Mouse (Mus musculus): ENCODE measurements around the gene Tent4b. TPM values are rescaled to one million over a fixed set of nuclear protein-coding genes. Genes with fewer than 3 reads are reported as not detected.
"Not testable (repeated sequence)": the region's sequence is repeated elsewhere in the genome, so short reads cannot be mapped to it uniquely, and the experiment has no call there.

Gene Tent4b
- polyA plus RNA-seq, 1 experiment from 2014 or later, result 9.1 TPM

DNA sequence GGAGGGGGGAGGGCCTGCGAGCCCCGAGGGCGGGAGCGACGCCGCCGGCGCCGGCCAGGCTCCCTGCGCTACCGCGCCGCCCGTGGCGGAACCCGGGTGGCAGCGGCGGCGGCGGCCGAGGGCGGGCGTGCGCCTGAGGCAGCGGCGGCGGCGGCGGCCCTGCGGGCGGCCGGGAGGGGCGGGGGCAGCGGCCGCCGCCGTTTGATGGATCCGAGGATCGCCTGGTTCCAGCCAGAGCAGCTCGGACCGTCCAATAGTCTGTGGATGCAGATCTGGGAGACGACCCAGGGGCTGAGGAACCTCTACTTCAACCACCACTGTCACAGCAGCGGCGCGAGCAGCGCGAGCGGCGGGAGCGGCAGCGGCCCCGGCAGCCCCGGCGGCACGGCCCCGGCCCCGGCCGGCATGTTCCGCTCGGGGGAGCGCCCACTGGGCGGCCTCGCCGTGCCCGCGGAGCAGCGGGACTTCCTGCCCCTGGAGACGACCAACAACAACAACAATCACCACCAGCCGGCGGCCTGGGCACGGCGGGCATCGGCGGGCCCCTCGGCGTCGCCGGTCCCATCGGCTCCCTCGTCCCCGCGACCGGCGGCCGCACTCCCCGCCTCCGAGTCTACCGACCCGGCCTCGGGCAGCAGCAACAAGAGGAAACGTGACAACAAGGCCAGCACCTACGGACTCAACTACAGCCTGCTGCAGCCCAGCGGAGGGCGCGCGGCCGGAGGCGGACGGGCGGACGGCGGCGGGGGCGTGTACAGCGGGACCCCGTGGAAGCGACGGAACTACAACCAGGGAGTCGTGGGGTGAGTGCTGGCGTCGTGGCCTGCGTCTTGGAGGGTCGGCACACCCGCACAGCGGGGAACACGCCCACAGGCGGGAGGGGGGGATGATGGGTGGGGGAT is 938 bp downstream of the Tent4b start:
- peak overlapping the region; percentile 89 for H3K4me3 ChIP-seq
- H3K4me1 ChIP-seq, result peaks cover 27% of the 10 kb centered on the region
- H3K4me2 ChIP-seq, result peak overlapping the region; percentile 98
- peaks cover 3% of the 10 kb centered on the region; the same call in 1 of the 2 replicates for H3K36me3 ChIP-seq
- ATAC-seq (ENCODE audit: insufficient number of reproducible peaks, insufficient read depth, low FRiP score, low TSS enrichment, low read depth), result peak; percentile 45; the same call in 1 of the 2 replicates
- H3K9ac ChIP-seq, result peak overlapping the region; percentile 90
- H3K9me3 ChIP-seq, result no peaks in the 10 kb centered on the region
- no peaks in the 10 kb centered on the region for H3K27me3 ChIP-seq
- H3K27ac ChIP-seq, result peak overlapping the region; percentile 96
- WGBS, result under 1% methylated on average over 83 of the region's 117 CpGs

DNA sequence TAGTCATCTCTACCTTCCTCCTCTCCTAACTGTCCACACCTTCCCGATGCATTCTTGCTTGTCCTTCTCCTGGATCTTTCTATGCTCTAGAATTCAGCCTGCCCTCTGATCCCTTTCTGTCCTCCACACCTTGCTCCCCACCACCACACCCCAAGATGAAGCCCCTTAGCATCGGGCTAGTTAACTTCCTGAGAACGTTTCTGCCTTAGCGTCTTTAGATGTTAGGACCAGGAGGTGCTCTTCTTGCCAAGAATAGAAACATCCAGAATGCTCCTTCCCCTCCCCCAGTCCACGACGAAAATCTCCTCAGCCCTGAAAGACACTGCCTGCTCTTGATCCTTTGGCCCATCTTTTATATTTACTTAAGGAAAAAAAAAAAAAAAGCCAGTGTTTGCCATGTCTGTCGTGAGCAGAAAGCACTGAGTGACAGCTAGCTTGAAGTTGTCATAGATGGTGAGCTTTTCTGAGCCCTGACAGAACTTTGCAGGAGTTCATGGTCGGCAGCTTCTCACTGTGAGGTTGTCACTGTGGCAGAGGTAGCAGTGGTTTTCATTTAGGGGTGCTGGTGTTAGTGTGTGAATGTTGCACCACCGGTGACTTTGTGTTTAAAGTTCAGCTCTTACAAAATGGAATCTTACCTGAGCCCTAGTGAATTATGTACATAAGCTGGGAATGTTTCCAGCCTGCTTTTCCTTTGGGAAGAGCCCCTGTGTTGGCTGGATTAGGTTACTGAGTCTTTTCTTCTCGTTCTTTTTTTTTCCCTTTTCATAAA is 1.9 kb downstream of the Tent4b start:
- no peaks in the 10 kb centered on the region for H3K9me3 ChIP-seq
- peaks cover 8% of the 10 kb centered on the region; the same call in 1 of the 2 replicates for H3K36me3 ChIP-seq
- H3K4me3 ChIP-seq, result peak overlapping the region; percentile 89
- ATAC-seq (ENCODE audit: insufficient number of reproducible peaks, insufficient read depth, low FRiP score, low TSS enrichment, low read depth), result no peak
- H3K9ac ChIP-seq, result peak overlapping the region; percentile 90
- H3K27ac ChIP-seq, result no peak overlapping the region; the same call in 1 of the 2 replicates
- peak overlapping the region; percentile 98 for H3K4me2 ChIP-seq
- 11% methylated on average over 10 of the region's 10 CpGs for WGBS
- H3K27me3 ChIP-seq, result no peaks in the 10 kb centered on the region
- peaks cover 27% of the 10 kb centered on the region for H3K4me1 ChIP-seq

DNA sequence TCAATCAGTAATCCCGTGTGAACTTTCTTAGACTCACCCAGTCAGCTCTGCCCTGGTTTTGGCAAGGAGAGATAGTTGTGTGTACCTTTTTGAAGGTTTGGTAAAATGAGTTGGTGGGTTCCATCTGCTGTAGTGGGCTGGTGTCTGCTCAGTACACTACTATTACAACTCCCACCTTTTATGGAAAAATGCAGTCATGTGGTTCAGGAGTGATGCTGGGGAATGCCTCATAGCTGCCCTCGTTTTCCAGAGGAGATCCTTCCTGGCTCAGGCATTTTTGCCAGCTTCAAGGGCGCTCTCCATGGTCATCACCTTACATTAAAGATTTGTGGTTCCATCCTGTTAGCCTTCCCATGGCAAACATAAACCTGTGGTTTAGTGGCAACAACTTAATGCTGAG is 2.6 kb downstream of the Tent4b start:
- ATAC-seq (ENCODE audit: insufficient number of reproducible peaks, insufficient read depth, low FRiP score, low TSS enrichment, low read depth), result no peak
- Histone ChIP-seq H3K27me3 (no peaks in the 10 kb centered on the region), H3K4me1 (peaks cover 27% of the 10 kb centered on the region), H3K9me3 (no peaks in the 10 kb centered on the region), H3K27ac (no peak overlapping the region), H3K36me3 (peaks cover 11% of the 10 kb centered on the region; the same call in 1 of the 2 replicates), H3K4me2 (peak overlapping the region; percentile 98), H3K4me3 (peak overlapping the region; percentile 89), H3K9ac (0 out of 2 replicates have a peak overlapping the region, but pooled peaks have one; percentile 22)
- WGBS, result 37% methylated on average over 3 of the region's 3 CpGs

DNA sequence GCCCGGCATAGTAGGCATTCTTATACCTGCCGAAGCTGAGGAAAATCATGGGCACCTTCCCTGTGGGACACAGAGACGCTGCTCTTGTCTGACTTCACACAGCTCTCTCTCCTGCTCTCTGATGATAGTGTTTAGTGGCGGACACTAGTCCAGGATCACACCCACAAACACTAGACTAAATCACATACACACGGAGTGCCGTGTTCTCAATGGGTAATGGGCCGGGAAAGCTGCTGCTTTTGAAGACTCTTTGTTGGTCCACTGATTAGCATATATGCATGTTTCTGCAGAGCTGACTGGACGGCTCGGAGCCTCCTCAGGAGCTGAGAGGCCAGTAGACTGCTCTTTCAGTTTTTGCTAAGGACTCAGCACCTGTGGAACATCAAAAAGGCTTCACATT is 7.0 kb downstream of the Tent4b start:
- 87% methylated on average over 9 of the region's 9 CpGs for WGBS
- peaks cover 17% of the 10 kb centered on the region for H3K4me1 ChIP-seq
- no peak overlapping the region for H3K4me2 ChIP-seq
- no peak for ATAC-seq (ENCODE audit: insufficient number of reproducible peaks, insufficient read depth, low FRiP score, low TSS enrichment, low read depth)
- H3K27ac ChIP-seq, result no peak overlapping the region
- no peaks in the 10 kb centered on the region for H3K27me3 ChIP-seq
- H3K9me3 ChIP-seq, result no peaks in the 10 kb centered on the region
- peaks cover 18% of the 10 kb centered on the region for H3K36me3 ChIP-seq
- no peak overlapping the region for H3K9ac ChIP-seq
- H3K4me3 ChIP-seq, result no peak overlapping the region

DNA sequence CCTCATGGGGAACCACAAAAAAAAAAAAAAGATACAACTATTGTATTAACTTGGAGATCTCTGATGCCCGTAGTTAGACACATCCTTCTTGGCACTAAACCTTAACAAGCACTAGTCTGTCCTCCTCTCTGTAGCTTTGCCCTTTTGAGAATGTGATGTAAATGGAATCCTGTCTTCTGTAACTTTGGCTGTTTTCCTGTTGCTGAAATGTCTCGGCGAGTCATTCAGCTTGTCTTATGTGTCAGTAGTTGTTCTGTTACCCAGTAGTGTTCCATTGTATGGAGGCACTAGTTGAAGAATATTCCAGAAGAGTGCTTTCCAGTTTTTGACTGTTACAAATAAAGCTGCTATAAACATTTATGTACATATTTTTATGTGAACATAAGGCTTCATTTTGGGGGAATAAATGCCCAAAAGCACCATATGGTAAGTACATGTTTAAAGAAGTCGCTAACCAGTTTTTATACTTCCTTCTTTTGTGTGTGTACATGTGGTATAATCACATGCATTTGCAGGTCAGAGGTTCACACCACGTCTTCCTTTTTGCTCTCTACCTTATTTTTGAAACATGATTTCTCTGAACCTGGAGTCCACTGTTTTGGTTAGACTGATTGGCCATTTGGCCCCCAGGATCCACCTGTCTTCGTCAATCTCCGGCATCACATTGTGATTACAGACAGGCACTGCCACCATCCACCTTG is 8.3 kb downstream of the Tent4b start:
- no peak overlapping the region for H3K27ac ChIP-seq
- no peak overlapping the region for H3K4me3 ChIP-seq
- no peak overlapping the region for H3K4me2 ChIP-seq
- no peak for ATAC-seq (ENCODE audit: insufficient number of reproducible peaks, insufficient read depth, low FRiP score, low TSS enrichment, low read depth)
- peaks cover 18% of the 10 kb centered on the region for H3K36me3 ChIP-seq
- no peak overlapping the region for H3K9ac ChIP-seq
- 88% methylated on average over 7 of the region's 7 CpGs for WGBS
- peaks cover 4% of the 10 kb centered on the region for H3K4me1 ChIP-seq
- no peaks in the 10 kb centered on the region for H3K27me3 ChIP-seq
- no peaks in the 10 kb centered on the region for H3K9me3 ChIP-seq

DNA sequence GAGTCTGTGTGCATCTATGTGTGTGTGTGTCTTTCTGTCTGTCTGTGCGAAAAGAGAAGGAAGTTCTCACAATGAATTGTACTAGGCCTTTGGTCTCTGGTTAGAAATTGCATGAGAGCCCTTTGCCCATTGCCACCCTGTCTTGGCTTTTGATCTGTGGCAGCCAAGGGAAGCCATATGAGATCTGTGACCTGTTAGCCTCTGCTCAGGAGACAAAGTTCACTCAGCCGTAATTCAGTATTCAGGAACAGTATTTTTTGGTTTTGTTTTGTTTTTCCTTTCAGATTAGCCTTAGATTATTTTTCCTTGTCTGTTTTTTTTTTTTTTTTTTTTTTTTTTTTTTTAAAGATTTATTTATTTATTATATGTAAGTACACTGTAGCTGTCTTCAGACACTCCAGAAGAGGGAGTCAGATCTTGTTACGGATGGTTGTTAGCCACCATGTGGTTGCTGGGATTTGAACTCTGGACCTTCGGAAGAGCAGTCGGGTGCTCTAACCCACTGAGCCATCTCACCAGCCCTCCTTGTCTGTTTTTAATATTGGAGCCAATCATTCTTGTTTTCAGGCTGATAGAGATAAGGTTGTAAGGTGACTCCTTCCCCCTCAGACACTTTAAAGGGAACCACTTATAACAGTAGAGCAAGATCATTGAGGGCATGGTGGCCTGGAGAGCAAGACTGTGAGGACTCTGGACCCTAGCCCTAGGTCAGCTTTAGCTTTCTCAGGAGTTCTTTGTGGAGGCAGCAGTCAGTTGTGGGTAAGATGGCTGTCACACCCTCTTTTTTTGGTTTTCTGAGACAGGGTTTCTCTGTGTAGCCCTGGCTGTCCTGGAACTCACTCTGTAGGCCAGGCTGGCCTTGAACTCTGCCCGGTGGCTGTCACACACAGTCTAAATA is 11.2 kb downstream of the Tent4b start:
- H3K4me1 ChIP-seq; H3K9ac ChIP-seq; ATAC-seq (ENCODE audit: insufficient number of reproducible peaks, insufficient read depth, low FRiP score, low TSS enrichment, low read depth): not testable (repeated sequence)

DNA sequence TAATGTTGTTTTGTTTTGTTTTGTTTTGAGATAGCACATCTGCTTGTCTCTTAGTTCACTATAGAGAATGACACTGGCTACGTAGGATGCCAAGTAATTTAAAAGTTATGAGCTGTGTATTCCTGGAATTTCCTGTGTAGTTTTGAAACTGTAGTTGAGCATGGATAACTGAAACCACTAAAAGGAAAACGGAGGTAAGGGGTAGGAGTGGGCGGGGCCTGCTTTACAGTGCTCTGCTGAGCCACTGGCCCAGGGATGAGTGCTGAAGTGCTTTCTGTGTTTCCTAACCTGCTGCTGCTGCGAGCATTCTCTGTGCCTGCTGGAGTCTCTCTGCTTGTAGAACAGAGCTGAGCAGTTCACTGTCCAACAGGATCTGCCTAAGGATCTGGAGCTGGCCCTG is 22.3 kb downstream of the Tent4b start:
- H3K27me3 ChIP-seq, result no peaks in the 10 kb centered on the region
- 36% methylated on average over 4 of the region's 4 CpGs for WGBS
- H3K9ac ChIP-seq, result no peak overlapping the region
- peak overlapping the region; percentile 56; the same call in 1 of the 2 replicates for H3K27ac ChIP-seq
- H3K9me3 ChIP-seq, result no peaks in the 10 kb centered on the region
- ATAC-seq (ENCODE audit: insufficient number of reproducible peaks, insufficient read depth, low FRiP score, low TSS enrichment, low read depth), result no peak
- no peak overlapping the region for H3K4me3 ChIP-seq
- peaks cover 28% of the 10 kb centered on the region for H3K4me1 ChIP-seq
- H3K36me3 ChIP-seq, result peaks cover 3% of the 10 kb centered on the region; the same call in 1 of the 2 replicates
- no peak overlapping the region for H3K4me2 ChIP-seq

More for the DNA sequence above, 11.2 kb downstream of the Tent4b start:
- H3K27ac ChIP-seq, H3K4me3 ChIP-seq, H3K9me3 ChIP-seq, H3K4me2 ChIP-seq, H3K27me3 ChIP-seq: not testable (repeated sequence)
- 86% methylated on average over 6 of the region's 6 CpGs for WGBS
- H3K36me3 ChIP-seq, result peaks cover 20% of the 10 kb centered on the region

DNA sequence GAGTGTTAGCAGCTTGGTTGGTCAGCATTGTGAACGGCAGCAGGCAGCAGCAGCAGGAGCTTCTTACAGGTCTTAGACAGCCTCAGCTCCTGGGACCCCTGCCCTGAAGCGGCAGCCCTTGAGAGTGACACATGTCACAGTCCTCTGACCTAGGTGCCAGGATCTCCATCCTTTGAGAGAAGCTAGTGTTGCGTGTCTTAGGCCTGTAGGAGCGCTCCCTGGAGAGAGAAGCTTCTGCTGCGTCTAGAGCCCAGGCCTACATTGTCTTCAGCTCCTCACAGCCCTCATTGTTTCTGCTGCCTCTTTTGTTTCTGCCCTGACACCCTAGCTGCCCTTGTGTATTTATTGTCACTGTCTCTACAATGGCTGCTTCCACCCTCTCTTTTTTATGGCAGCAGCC is 26.3 kb downstream of the Tent4b start:
- Histone ChIP-seq H3K4me3 (no peak overlapping the region), H3K36me3 (peaks cover 3% of the 10 kb centered on the region; the same call in 1 of the 2 replicates), H3K4me1 (peaks cover 43% of the 10 kb centered on the region), H3K4me2 (no peak overlapping the region), H3K27me3 (no peaks in the 10 kb centered on the region), H3K27ac (0 out of 2 replicates have a peak overlapping the region, but pooled peaks have one; percentile 4), H3K9me3 (no peaks in the 10 kb centered on the region), H3K9ac (no peak overlapping the region)
- WGBS, result 48% methylated on average over 5 of the region's 5 CpGs
- no peak for ATAC-seq (ENCODE audit: insufficient number of reproducible peaks, insufficient read depth, low FRiP score, low TSS enrichment, low read depth)

DNA sequence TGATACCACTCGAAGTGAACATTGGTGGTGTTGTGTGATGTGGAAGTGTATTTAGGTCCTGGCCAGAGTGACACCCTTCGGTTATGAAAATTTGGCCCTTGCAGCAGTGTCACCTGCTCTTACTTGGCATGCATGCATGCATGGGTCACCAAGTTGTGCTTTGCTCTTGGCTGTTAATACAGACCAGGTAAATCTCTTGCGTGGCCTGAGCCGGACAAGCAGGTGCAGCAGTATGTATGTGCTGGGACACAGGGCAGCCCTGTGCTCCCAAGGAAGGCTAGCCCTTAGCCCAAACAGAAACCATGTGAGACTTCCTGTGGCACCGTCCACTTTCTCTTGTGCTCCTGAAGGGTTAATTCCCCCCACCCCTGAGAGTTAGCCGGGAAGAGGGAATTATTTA is 28.8 kb downstream of the Tent4b start:
- peaks cover 31% of the 10 kb centered on the region for H3K4me1 ChIP-seq
- no peaks in the 10 kb centered on the region for H3K36me3 ChIP-seq
- no peak for ATAC-seq (ENCODE audit: insufficient number of reproducible peaks, insufficient read depth, low FRiP score, low TSS enrichment, low read depth)
- no peaks in the 10 kb centered on the region for H3K27me3 ChIP-seq
- H3K4me3 ChIP-seq, result no peak overlapping the region
- no peak overlapping the region for H3K27ac ChIP-seq
- peak overlapping the region; percentile 11; the same call in 1 of the 2 replicates for H3K4me2 ChIP-seq
- no peak overlapping the region for H3K9ac ChIP-seq
- no peaks in the 10 kb centered on the region for H3K9me3 ChIP-seq
- 59% methylated on average over 6 of the region's 6 CpGs for WGBS

DNA sequence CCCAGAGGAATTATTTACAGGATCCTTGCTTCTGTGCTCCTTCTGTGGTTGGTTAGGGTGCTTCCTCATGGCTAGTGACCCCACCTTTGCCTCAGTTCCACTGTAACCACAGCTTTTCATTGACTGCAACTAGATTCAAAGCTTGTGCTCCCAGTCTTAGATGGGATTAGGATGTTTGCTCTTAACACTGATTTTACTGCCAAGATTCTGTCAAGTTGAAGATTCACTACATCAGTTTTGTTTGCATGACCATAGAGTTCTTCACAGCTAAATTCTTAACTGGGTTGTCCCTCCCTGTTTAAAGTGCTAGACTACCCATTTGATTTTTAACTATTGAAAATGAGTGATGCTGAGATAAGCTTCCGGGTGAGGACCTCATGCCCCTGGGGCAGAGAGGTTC is 29.3 kb downstream of the Tent4b start:
- H3K4me2 ChIP-seq, result peak overlapping the region; percentile 11; the same call in 1 of the 2 replicates

More for the DNA sequence above, 29.3 kb downstream of the Tent4b start:
- Histone ChIP-seq H3K4me3 (no peak overlapping the region), H3K27ac (no peak overlapping the region), H3K4me1 (peaks cover 31% of the 10 kb centered on the region), H3K9me3 (no peaks in the 10 kb centered on the region), H3K27me3 (no peaks in the 10 kb centered on the region), H3K9ac (no peak overlapping the region), H3K36me3 (no peaks in the 10 kb centered on the region)
- ATAC-seq (ENCODE audit: insufficient number of reproducible peaks, insufficient read depth, low FRiP score, low TSS enrichment, low read depth), result no peak
- WGBS, result 31% methylated on average over 1 of the region's 1 CpGs

Data from embryonic facial prominence, embryonic 13.5 days (tissue).